29 mouse cellular contexts compared by ENCODE assay signal in genomic region chr14:32304921-32305320, GRCm38 (mm10). TPM values are rescaled to one million over a fixed set of nuclear protein-coding genes. Genes with fewer than 3 reads are reported as not detected.
A peak's percentile ranks its signal among the peaks of the same experiment; 100 is the strongest.
DNase-seq lines count a peak whose midpoint lies in the region; ATAC-seq and TF ChIP-seq lines count a peak whose summit lies in the region.
"Had no signal": no experiment of that assay in that cellular context is flagged by ENCODE, and none has a peak within 500 bp of the region (broad histone marks: within the 10 kb centered on the region; RNA-seq: fewer than 3 reads in every experiment).

No protein-coding gene starts in this region.

- H3K9ac ChIP-seq in hindbrain, embryonic 14.5 days: no peak overlapping the region
- H3K9ac ChIP-seq: forebrain, embryonic 13.5 days; neural tube, embryonic 15.5 days had no signal

- H3ac ChIP-seq in myocyte (ENCODE audit: control insufficient read depth, insufficient read length): no peak overlapping the region

- H3K4me1 ChIP-seq in hindbrain, embryonic 14.5 days (replicated peaks; ENCODE audit: control insufficient read depth, insufficient read depth, low read length): no peaks in the 10 kb centered on the region
- H3K4me1 ChIP-seq: forebrain, embryonic 13.5 days; heart, embryonic 10.5 days; limb, embryonic 10.5 days had no signal

- H3K4me3 ChIP-seq in myocyte: no peak overlapping the region
- H3K4me3 ChIP-seq in hindbrain, embryonic 14.5 days (replicated peaks; ENCODE audit: low read length): no peak overlapping the region
- H3K4me3 ChIP-seq: forebrain, embryonic 13.5 days; heart, embryonic 10.5 days; left cerebral cortex, adult 2 months; limb, embryonic 10.5 days; neural tube, embryonic 15.5 days had no signal

- H3K9me3 ChIP-seq in hindbrain, embryonic 14.5 days (ENCODE audit: control insufficient read depth, low read length): no peaks in the 10 kb centered on the region
- H3K9me3 ChIP-seq: forebrain, embryonic 13.5 days; G1E; heart, embryonic 10.5 days; limb, embryonic 10.5 days; neural tube, embryonic 15.5 days had no signal

- peak; percentile 75 for DNase-seq in heart, adult 11 months
- no peak for DNase-seq in heart, postnatal 10 days
- peak; percentile 68 for DNase-seq in Muller cell, postnatal 12 days (ENCODE audit: inconsistent ontology term)
- peak; percentile 20 for DNase-seq in adrenal gland, postnatal 10 days
- no peak for DNase-seq in cerebellum, postnatal 14 days
- no peak for DNase-seq in lung, postnatal 10 days
- no peak for DNase-seq in hindbrain, embryonic 14.5 days (ENCODE audit: low spot score)
- DNase-seq: B cell, adult 2 months; cerebellum, adult 11-12 months; cerebellum, postnatal 25 days; embryo, embryonic 11 days; kidney, adult 11 months; kidney, postnatal 10 days; liver; right cerebral cortex, adult 18-20 months; right cerebral cortex, postnatal 4 days; thymus, adult 2 months had no signal

- no peak for TF ChIP-seq POLR2A in myocyte (IDR thresholded peaks at IDR 0.05; ENCODE audit: insufficient read length, low read depth)

- H3K27me3 ChIP-seq in myocyte (ENCODE audit: control insufficient read depth, insufficient read depth, insufficient read length): no peaks in the 10 kb centered on the region
- H3K27me3 ChIP-seq in hindbrain, embryonic 14.5 days (ENCODE audit: control insufficient read depth, insufficient read depth, low read length): no peaks in the 10 kb centered on the region
- H3K27me3 ChIP-seq: CH12.LX; forebrain, embryonic 13.5 days; neural tube, embryonic 15.5 days had no signal

- no peak for ATAC-seq in hindbrain, embryonic 14.5 days (ENCODE audit: low FRiP score)
- ATAC-seq: forebrain, embryonic 13.5 days; hindbrain, embryonic 16.5 days; lung, postnatal 0 days had no signal

- intact Hi-C loops in heart, postnatal 10 days (cut with DNase I): no loop called here

- WGBS in hindbrain, embryonic 14.5 days: 92% methylated on average over 8 of the region's 8 CpGs

- no peaks in the 10 kb centered on the region for H3K79me2 ChIP-seq in myocyte (ENCODE audit: control insufficient read depth, insufficient read depth)

- H3K27ac ChIP-seq in hindbrain, embryonic 14.5 days: no peak overlapping the region
- H3K27ac ChIP-seq: forebrain, embryonic 13.5 days; heart, embryonic 10.5 days; left cerebral cortex, adult 2 months; limb, embryonic 10.5 days; neural tube, embryonic 15.5 days had no signal

- H3K36me3 ChIP-seq in myocyte (ENCODE audit: control insufficient read depth, insufficient read depth): no peaks in the 10 kb centered on the region
- H3K36me3 ChIP-seq in hindbrain, embryonic 14.5 days (replicated peaks; ENCODE audit: control insufficient read depth, insufficient read depth): no peaks in the 10 kb centered on the region
- H3K36me3 ChIP-seq: heart, embryonic 10.5 days; neural tube, embryonic 15.5 days had no signal

- H3K4me2 ChIP-seq in myocyte (ENCODE audit: low read depth): peak overlapping the region; percentile 55
- no peak overlapping the region for H3K4me2 ChIP-seq in hindbrain, embryonic 14.5 days (replicated peaks)
- H3K4me2 ChIP-seq: forebrain, embryonic 13.5 days; midbrain, embryonic 11.5 days; neural tube, embryonic 15.5 days had no signal

TF ChIP-seq in myocyte, 11 proteins besides CTCF, POLR2A, EP300 and RAD21:
- TF ChIP-seq POLR2AphosphoS2 (IDR thresholded peaks at IDR 0.05; ENCODE audit: insufficient read length, low read depth) (no peak), REST (IDR thresholded peaks at IDR 0.05; ENCODE audit: insufficient read depth, insufficient read length) (no peak), MAX (IDR thresholded peaks at IDR 0.05; ENCODE audit: low read depth) (no peak)
TF ChIP-seq in myocyte: peak in this region for 0.

RNA-seq across cellular contexts. Expression of gene Ogdhl, which starts 16.9 kb away (rescaled TPM):
- 10 to 100 TPM; 13.3 to 14.2 TPM for total RNA-seq in heart, postnatal 10 days (2021)
- total RNA-seq in adrenal gland, postnatal 10 days (2021): 1 to 10 TPM; 6.2 to 8.1 TPM
- 3.7 TPM for polyA plus RNA-seq in myocyte (2012; fragmentation: generic; extraction: Trizol)
- 17.1 and 19.7 TPM in 2 replicates for polyA plus RNA-seq in hindbrain, embryonic 14.5 days (2014; fragmentation: Nextera tagmentation; extraction: Ambion mirVana)
- total RNA-seq: hematopoietic stem cell, adult 5-6 weeks had no signal

Comparison
In these comparisons a context has a peak if more than half of its experiments do, and no peak if none do; other contexts are left out.
1. DNase-seq: peak in heart, adult 11 months (single experiment), Muller cell, postnatal 12 days (single experiment) and adrenal gland, postnatal 10 days (single experiment); none in heart, postnatal 10 days (0 of 2), cerebellum, postnatal 14 days (0 of 2), lung, postnatal 10 days (single experiment) and hindbrain, embryonic 14.5 days (single experiment).